Mouse (Mus musculus) T-helper 17 cell (primary cell): ENCODE data around the gene Gba.

ENCODE experiments used
- in situ Hi-C, 2 experiments: fragments of 300-600 bp; cut with MboI, MseI; formaldehyde crosslinking; loops; 1 replicate in 1 of 2; 2 replicates in 1 of 2; pipeline ENCODE4 v1.15.1; 2025; ENCODE audit warnings: high pct_unique_total_duplicates in 2 of 2

Gene Gba

GRCm38 (mm10) chr3:89238494-89238893 lies 35.8 kb downstream of the Gba start:
- in situ Hi-C loops = no loop called here

DNA sequence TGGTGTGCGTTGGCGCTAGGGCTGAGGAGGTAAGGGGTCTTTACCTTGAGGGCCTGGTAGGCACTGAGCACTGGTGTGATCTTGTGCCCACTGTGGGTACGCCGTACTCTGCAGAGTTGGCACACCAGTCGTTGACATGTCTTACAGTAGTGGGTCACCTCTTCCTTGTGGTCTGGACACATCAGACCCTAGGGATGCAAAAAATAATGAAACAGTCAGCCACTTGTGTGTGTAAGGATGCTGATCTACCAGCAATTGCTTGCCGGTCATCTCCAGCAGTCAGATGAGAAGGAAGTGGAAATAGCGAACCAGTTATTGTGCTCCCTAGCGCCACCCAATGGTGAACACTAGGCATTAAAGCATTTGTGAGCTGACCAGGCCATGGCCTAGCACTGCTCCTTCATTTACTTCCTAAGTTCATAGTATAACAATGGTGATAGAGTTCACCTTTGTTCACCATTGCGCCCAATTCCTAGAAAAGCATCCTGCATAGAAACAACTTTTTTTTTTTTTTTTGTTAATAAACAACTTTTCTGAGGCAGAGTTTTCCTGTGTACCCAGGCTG lies 39.7 kb downstream of the Gba start:
- in situ Hi-C loops = loop anchor here in 1 of 2 experiments (10.0 kb wide), 1 partner anchor 1362 kb away; the partner anchor contains the start of genes Gm42674, S100a4 and S100a5

- in situ Hi-C loops = loop anchor here in 1 of 2 experiments (10.0 kb wide), 1 partner anchor 1361 kb away; the partner anchor contains the start of genes Gm42674, S100a4 and S100a5
Measured at GRCm38 (mm10) chr3:89243609-89244008, 40.9 kb downstream of the Gba start.

- in situ Hi-C loops = loop anchor here in 1 of 2 experiments (10.0 kb wide), 1 partner anchor 1360 kb away; the partner anchor contains the start of genes Gm42674, S100a4 and S100a5
Measured at GRCm38 (mm10) chr3:89244158-89244981, 41.6 kb downstream of the Gba start.

DNA sequence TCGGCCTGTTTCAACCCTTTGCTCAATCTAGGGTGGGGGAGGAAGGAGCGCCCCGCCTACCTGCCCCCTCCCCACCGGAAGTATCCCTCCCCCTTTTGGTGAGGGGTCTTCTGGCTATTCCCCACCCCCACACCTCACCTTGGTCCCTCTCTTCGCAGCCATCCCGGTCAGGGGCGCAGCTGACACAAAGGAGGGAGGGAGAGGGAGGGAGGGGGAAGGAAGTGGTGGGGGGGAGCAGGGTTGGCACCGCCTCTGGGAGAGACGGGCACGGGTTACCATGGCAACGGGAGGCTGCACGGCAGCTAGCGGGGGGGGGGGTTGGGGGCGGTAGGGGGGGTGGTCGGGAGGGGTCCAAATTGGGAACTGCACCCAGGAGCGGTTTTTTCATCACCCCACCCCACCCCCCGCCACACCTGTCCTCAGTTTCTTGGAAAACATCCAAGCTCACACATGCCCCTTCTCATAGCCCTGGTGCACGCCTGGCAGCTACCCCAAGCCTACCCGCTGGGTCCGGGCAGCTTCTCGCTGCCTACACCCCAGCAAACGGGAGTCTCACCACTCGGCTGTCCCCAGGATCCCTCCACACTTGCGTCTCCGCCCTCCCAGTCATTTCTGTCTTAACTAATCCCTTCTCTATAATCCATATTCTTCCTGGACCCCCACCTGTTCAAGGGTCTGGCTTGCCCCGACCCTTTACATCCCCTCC lies 42.4 kb downstream of the Gba start:
- in situ Hi-C loops = loop anchor here (5.0 to 10.0 kb wide), 4 partner anchors 37 to 1360 kb away; partner anchors contain the start of genes Efna1 (in 2 of the 2), Gm42674 (in 1 of the 2), S100a4 (in 1 of the 2) and S100a5 (in 1 of the 2)

- in situ Hi-C loops = loop anchor here (5.0 to 10.0 kb wide), 4 partner anchors 37 to 1359 kb away; partner anchors contain the start of genes Efna1 (in 2 of the 2), Gm42674 (in 1 of the 2), S100a4 (in 1 of the 2) and S100a5 (in 1 of the 2)
Measured at GRCm38 (mm10) chr3:89245688-89246171, 43.0 kb downstream of the Gba start, which contains the start of gene Krtcap2. Krtcap2 (plus strand) TSS chr3:89245966.

GRCm38 (mm10) chr3:89246261-89247100 lies 43.8 kb downstream of the Gba start, which contains the start of gene Trim46:
Trim46 (minus strand) TSS chr3:89246309.
- in situ Hi-C loops = loop anchor here (5.0 to 10.0 kb wide), 4 partner anchors 36 to 1358 kb away; partner anchors contain the start of genes Efna1 (in 2 of the 2), Gm42674 (in 1 of the 2), S100a4 (in 1 of the 2) and S100a5 (in 1 of the 2)

DNA sequence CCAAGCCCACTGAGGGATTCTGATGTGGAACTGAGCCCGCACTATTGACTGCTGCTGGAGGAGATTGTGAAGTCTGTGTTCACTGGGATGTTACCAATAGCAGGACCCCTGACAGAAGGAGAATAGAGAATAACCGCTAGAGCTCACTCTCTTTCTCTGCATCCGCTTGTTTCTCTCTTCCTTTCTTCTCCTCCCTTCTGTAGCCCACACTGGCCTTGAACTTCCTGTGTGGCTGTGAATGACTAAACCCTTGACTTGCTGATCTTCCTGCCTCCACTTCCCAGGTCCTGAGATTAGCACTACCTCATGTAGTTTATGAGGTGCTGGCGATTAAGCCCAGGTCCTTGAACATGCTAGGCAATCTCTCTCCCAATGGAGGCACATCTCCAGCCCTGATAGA lies 44.7 kb downstream of the Gba start:
- in situ Hi-C loops = loop anchor here (5.0 to 10.0 kb wide), 4 partner anchors 35 to 1357 kb away; partner anchors contain the start of genes Efna1 (in 2 of the 2), Gm42674 (in 1 of the 2), S100a4 (in 1 of the 2) and S100a5 (in 1 of the 2)

GRCm38 (mm10) chr3:89250435-89251040 lies 47.8 kb downstream of the Gba start:
- in situ Hi-C loops = no loop called here

DNA sequence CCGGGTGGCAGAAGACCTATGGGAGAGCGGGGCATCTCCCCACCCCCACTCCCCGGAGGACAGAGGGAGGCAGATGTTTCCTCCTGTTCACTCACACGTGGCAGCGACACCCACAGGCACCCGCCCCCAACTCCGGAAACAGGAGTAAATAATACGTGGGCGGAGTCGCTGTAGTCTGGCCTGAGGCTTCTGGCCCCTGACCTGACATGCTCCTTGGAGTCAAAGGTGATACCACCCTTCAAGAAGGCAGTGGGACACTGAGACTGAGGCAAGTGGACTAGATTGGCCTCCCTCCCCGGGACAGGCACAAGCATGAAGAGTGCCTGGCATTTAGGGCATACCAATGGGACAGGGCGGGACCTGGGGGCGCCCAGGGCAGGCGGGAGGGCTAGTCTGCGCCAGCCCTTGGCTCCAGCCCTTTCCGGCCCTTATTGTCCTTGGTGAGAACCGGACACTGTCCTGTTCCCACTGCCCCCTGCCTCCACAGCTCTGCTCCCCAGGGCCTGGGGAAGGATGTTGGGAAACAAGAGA lies 48.7 kb downstream of the Gba start:
- in situ Hi-C loops = no loop called here

DNA sequence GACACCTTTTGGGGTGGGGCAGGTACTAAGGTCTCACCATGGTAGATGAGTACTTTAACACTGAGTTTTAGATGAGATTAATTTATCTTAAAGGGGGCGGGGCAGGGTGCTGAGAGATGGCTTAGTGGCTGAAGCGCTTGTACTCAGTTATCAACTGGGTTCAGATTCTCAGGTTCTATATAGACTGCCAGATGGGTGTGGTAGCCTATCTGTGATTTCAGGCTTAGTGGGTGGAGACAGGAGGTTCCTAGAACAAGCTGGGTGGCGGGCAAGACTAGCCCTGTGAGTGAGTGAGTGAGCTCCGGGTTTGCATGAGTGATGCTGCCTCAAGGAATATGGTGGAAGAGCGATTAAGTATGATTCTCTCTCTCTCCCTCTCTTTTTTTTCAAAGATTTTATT lies 52.3 kb downstream of the Gba start:
- in situ Hi-C loops = no loop called here

DNA sequence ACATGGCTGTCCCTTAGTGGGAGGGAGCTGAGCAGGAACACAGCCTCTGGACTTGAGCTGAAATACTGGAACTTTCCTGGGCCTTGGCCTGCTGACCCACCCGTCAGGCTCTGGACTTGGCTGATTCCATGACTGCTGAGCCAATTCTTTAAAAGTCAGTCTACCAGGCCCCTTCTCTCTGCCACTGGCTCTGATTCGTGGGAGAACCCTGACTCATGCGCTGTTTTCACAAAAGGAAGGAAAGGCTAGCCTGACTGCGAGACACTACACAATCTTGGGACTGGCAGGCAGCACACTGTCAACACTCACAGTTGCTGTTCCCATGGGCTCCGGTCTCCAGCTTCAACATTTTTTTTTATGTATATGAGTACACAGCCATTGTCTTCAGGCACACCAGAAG lies 53.4 kb downstream of the Gba start:
- in situ Hi-C loops = no loop called here
